Mouse (Mus musculus): ENCODE data around the gene Zbtb18.

GRCm38 (mm10) chr1:177440411-177440810 lies 1.7 kb upstream of the Zbtb18 start:
- TF ChIP-seq CTCF (IDR thresholded peaks at IDR 0.05): no peak
- TF ChIP-seq EP300 (IDR thresholded peaks at IDR 0.05; ENCODE audit: insufficient read depth, low read depth, low read length): no peak
